ENCODE assay signal across 7 mouse cellular contexts in genomic region chr17:32321390-32321734, GRCm38 (mm10). TPM values are rescaled to one million over a fixed set of nuclear protein-coding genes. Genes with fewer than 3 reads are reported as not detected.
DNase-seq lines count a peak whose midpoint lies in the region; ATAC-seq and TF ChIP-seq lines count a peak whose summit lies in the region.

No protein-coding gene starts in this region.

- TF ChIP-seq CTCF in testis, adult 2 months (IDR thresholded peaks at IDR 0.05; ENCODE audit: control insufficient read depth, insufficient read depth, insufficient replicate concordance, low read depth, low read length) = no peak; the same call in 1 of the 2 replicates

- peak overlapping the region; percentile 75 for H3K27ac ChIP-seq in testis, adult 2 months (ENCODE audit: control insufficient read depth, insufficient read depth, low read depth, low read length)
- H3K27ac ChIP-seq in forebrain, embryonic 10.5 days = peak overlapping the region; percentile 95
- peak overlapping the region; percentile 95 for H3K27ac ChIP-seq in liver, embryonic 13.5 days

- peaks cover 2% of the 10 kb centered on the region; the same call in 1 of the 2 replicates for H3K4me1 ChIP-seq in testis, adult 2 months (ENCODE audit: control insufficient read depth, insufficient read depth, low read length)
- peaks cover 34% of the 10 kb centered on the region for H3K4me1 ChIP-seq in forebrain, embryonic 10.5 days
- H3K4me1 ChIP-seq in liver, embryonic 13.5 days (replicated peaks) = peaks cover 42% of the 10 kb centered on the region

- H3K36me3 ChIP-seq in testis, adult 2 months (ENCODE audit: control insufficient read depth, insufficient read depth, low read length) = no peaks in the 10 kb centered on the region
- H3K36me3 ChIP-seq in forebrain, embryonic 10.5 days (replicated peaks) = peaks cover 65% of the 10 kb centered on the region
- peaks cover 50% of the 10 kb centered on the region for H3K36me3 ChIP-seq in liver, embryonic 13.5 days

- H3K4me2 ChIP-seq in liver, embryonic 13.5 days = peak overlapping the region; percentile 93

- no peaks in the 10 kb centered on the region for H3K9me3 ChIP-seq in forebrain, embryonic 10.5 days
- no peaks in the 10 kb centered on the region for H3K9me3 ChIP-seq in liver, embryonic 13.5 days (replicated peaks)

- H3K4me3 ChIP-seq in testis, adult 2 months (ENCODE audit: control insufficient read depth, low read depth, low read length) = peak overlapping the region; percentile 94
- peak overlapping the region; percentile 97 for H3K4me3 ChIP-seq in forebrain, embryonic 10.5 days
- peak overlapping the region; percentile 81 for H3K4me3 ChIP-seq in liver, embryonic 13.5 days (replicated peaks)

- TF ChIP-seq POLR2A in testis, adult 2 months (IDR thresholded peaks at IDR 0.05; ENCODE audit: control insufficient read depth, low read depth, low read length) = no peak

- peak overlapping the region; percentile 83 for H3K9ac ChIP-seq in liver, embryonic 13.5 days

- WGBS in forebrain, embryonic 10.5 days = 0% methylated on average over 23 of the region's 23 CpGs
- WGBS in liver, embryonic 13.5 days (ENCODE audit: insufficient replicate concordance) = 0% methylated on average over 23 of the region's 23 CpGs

- H3K27me3 ChIP-seq in testis, adult 2 months (ENCODE audit: control insufficient read depth, insufficient read depth, low read length) = no peaks in the 10 kb centered on the region
- H3K27me3 ChIP-seq in forebrain, embryonic 10.5 days (ENCODE audit: poor library complexity, severe bottlenecking) = no peaks in the 10 kb centered on the region
- no peaks in the 10 kb centered on the region for H3K27me3 ChIP-seq in liver, embryonic 13.5 days

- peak; percentile 76 for ATAC-seq in liver, embryonic 13.5 days (ENCODE audit: low read depth)

- DNase-seq in testis, postnatal 14 days (ENCODE audit: low spot score) = no peak
- no peak for DNase-seq in forebrain, embryonic 10.5 days (ENCODE audit: extremely low spot score, low spot score)
- DNase-seq in liver, embryonic 13.5 days = no peak
- DNase-seq in thymus, postnatal 4 days = peak; percentile 88
- no peak for DNase-seq in adrenal gland, postnatal 36 days
- no peak for DNase-seq in layer of hippocampus, postnatal 36 days

RNA-seq across cellular contexts. Expression of gene Akap8, which starts 0.3 kb away (rescaled TPM):
- polyA plus RNA-seq in testis, adult 2 months (2012; rRNA removed) = 39.3 and 43.5 TPM in 2 replicates
- 144 and 147 TPM in 2 replicates for polyA plus RNA-seq in forebrain, embryonic 10.5 days (2016; fragmentation: Nextera tagmentation; extraction: Ambion mirVana)
- polyA plus RNA-seq in liver, embryonic 13.5 days (2015; fragmentation: Nextera tagmentation; extraction: Ambion mirVana) = 40.5 and 47.9 TPM in 2 replicates
- total RNA-seq in adrenal gland, postnatal 36 days (2021) = 10 to 100 TPM; 55.1 to 77.5 TPM
- total RNA-seq in layer of hippocampus, postnatal 36 days (2021) = 100 to 1,000 TPM in 1 of 2 experiments, 10 to 100 TPM in 1; 89.0 to 107 TPM

RNA-seq across cellular contexts. Expression of gene Akap8l, which starts 29.0 kb away (rescaled TPM):
- 107 and 129 TPM in 2 replicates for polyA plus RNA-seq in testis, adult 2 months (2012; rRNA removed)
- polyA plus RNA-seq in forebrain, embryonic 10.5 days (2016; fragmentation: Nextera tagmentation; extraction: Ambion mirVana) = 79.0 and 79.9 TPM in 2 replicates
- polyA plus RNA-seq in liver, embryonic 13.5 days (2015; fragmentation: Nextera tagmentation; extraction: Ambion mirVana) = 35.4 and 36.9 TPM in 2 replicates
- total RNA-seq in adrenal gland, postnatal 36 days (2021) = 100 to 1,000 TPM in 1 of 2 experiments, 10 to 100 TPM in 1; 81.2 to 102 TPM
- 100 to 1,000 TPM; 203 to 228 TPM for total RNA-seq in layer of hippocampus, postnatal 36 days (2021)

RNA-seq across cellular contexts. Expression of gene Brd4, which starts 36.8 kb away (rescaled TPM):
- 17.3 and 17.6 TPM in 2 replicates for polyA plus RNA-seq in testis, adult 2 months (2012; rRNA removed)
- 112 and 113 TPM in 2 replicates for polyA plus RNA-seq in forebrain, embryonic 10.5 days (2016; fragmentation: Nextera tagmentation; extraction: Ambion mirVana)
- polyA plus RNA-seq in liver, embryonic 13.5 days (2015; fragmentation: Nextera tagmentation; extraction: Ambion mirVana) = 28.3 and 37.2 TPM in 2 replicates
- 100 to 1,000 TPM in 1 of 2 experiments, 10 to 100 TPM in 1; 90.3 to 112 TPM for total RNA-seq in adrenal gland, postnatal 36 days (2021)
- 100 to 1,000 TPM; 107 to 127 TPM for total RNA-seq in layer of hippocampus, postnatal 36 days (2021)
